Mouse (Mus musculus) right cerebral cortex, adult 2 months (tissue): Measurements from ENCODE around the gene Gm2022.
"Not testable (repeated sequence)": the region's sequence is repeated elsewhere in the genome, so short reads cannot be mapped to it uniquely, and the experiment has no call there.

ENCODE experiments used
- DNase-seq, 2 experiments: peaks; one replicate each; pipeline ENCODE4 v3.0.0; 2021 to 2022; ENCODE audit warnings: low spot score in 2 of 2

Gm2022 gene

GRCm38 (mm10) chr12:87895070-87895469 lies at the start of gene Gm2022:
Gm2022 (plus strand) TSS chr12:87895370.
- DNase-seq = not testable (repeated sequence)

DNA sequence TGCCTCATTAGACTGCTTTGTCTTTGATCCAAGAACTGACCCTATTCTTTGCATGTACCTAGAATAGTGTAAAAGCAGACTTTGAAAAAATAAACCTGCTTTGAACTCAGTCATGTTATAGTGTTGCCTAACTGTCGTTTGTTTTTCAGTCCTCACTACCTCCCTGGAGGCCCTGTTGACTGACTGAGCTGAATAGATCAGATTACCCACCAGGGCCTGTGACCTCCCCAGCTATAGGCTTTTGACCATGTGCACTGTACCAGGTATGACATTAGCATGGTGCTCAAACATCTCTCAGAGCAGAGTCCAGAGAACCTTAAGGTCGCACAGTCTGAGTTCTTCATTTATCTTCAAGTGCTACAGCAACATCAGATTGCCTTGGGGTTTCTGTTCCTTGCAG lies 44.5 kb upstream of the Gm2022 start:
- DNase-seq = not testable (repeated sequence)

- not testable (repeated sequence) for DNase-seq
Observed at GRCm38 (mm10) chr12:87856067-87856466, 39.1 kb upstream of the Gm2022 start.

- DNase-seq = not testable (repeated sequence)
Observed at GRCm38 (mm10) chr12:87861740-87862692, 33.2 kb upstream of the Gm2022 start.

GRCm38 (mm10) chr12:87863638-87864037 lies 31.5 kb upstream of the Gm2022 start:
- not testable (repeated sequence) for DNase-seq

- not testable (repeated sequence) for DNase-seq
Observed at GRCm38 (mm10) chr12:87864048-87864447, 31.1 kb upstream of the Gm2022 start.

DNA sequence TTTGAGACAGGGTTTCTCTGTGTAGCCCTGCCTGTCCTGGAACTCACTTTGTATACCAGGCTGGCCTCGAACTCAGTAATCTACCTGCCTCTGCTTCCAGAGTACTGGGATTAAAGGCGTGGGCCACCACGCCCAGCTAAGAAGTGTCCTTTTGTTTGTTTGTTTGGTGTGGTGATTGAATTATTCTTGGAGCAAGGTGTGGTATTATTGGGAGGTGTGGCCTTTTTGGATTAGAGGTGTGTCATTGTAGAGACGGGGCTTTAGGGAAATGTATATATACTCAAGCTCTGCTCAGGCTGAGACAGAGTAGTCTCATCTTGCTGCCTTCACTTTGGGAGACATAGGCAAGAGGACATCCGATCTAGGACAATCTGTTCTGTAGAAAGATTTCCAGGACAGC lies 21.4 kb upstream of the Gm2022 start, which contains the start of gene Gm2016:
Gene Gm2016 (plus strand): TSS at position 301 of the 400 bp plus-strand sequence.
- DNase-seq = not testable (repeated sequence)

GRCm38 (mm10) chr12:87919721-87920120 lies 24.6 kb downstream of the Gm2022 start, which contains the start of gene Gm2035:
Gm2035 (minus strand) TSS chr12:87919857.
- DNase-seq = not testable (repeated sequence)
